Mouse (Mus musculus) myocyte (in vitro differentiated cells): ENCODE results near the gene Dner. TPM values are rescaled to one million over a fixed set of nuclear protein-coding genes. Genes with fewer than 3 reads are reported as not detected.

ENCODE experiments used
- H3K27me3 ChIP-seq: one replicate; pipeline ENCODE4 v1.6.1; 2011; ENCODE audit not compliant: control insufficient read depth, insufficient read depth, insufficient read length
- H3K36me3 ChIP-seq: one replicate; pipeline ENCODE4 v1.6.1; 2011; ENCODE audit not compliant: control insufficient read depth, insufficient read depth
- H3K4me2 ChIP-seq: one replicate; pipeline ENCODE4 v1.6.1; 2011; ENCODE audit warnings: low read depth, control low read depth
- H3K4me3 ChIP-seq: one replicate; pipeline ENCODE4 v1.5.1; 2011; ENCODE audit warnings: mild to moderate bottlenecking, control low read depth, moderate library complexity
- H3K79me2 ChIP-seq: one replicate; pipeline ENCODE4 v1.6.1; 2011; ENCODE audit not compliant: control insufficient read depth, insufficient read depth
- H3ac ChIP-seq: one replicate; pipeline ENCODE4 v1.6.1; 2011; ENCODE audit not compliant: control insufficient read depth, insufficient read length
- CEBPB ChIP-seq: IDR thresholded peaks from 2 replicates; pipeline ENCODE4 v1.6.1; 2011; ENCODE audit warnings: mild to moderate bottlenecking, moderate library complexity; ENCODE audit not compliant: poor library complexity, insufficient read depth, severe bottlenecking
- E2F4 ChIP-seq: IDR thresholded peaks from one replicate; pipeline ENCODE4 v1.6.1; 2011; ENCODE audit warnings: mild to moderate bottlenecking, control low read depth, moderate library complexity; ENCODE audit not compliant: insufficient read depth
- MAX ChIP-seq: IDR thresholded peaks from one replicate; pipeline ENCODE4 v1.6.1; 2011; ENCODE audit warnings: low read depth, mild to moderate bottlenecking, control low read depth
- MYOD1 ChIP-seq, 3 experiments: IDR thresholded peaks; one replicate each; pipeline ENCODE4 v1.6.1; 2011; ENCODE audit warnings: control low read depth in 2 of 3, low read depth in 2 of 3, mild to moderate bottlenecking in 2 of 3, moderate library complexity in 1 of 3; ENCODE audit not compliant: insufficient read length in 2 of 3, control insufficient read depth in 1 of 3
- MYOG ChIP-seq, 3 experiments: IDR thresholded peaks; one replicate each; pipeline ENCODE4 v1.6.1; 2011; ENCODE audit warnings: control low read depth in 2 of 3, low read depth in 2 of 3, mild to moderate bottlenecking in 2 of 3; ENCODE audit not compliant: insufficient read length in 2 of 3, control insufficient read depth in 1 of 3, insufficient read depth in 1 of 3
- POLR2A ChIP-seq: IDR thresholded peaks from one replicate; pipeline ENCODE4 v1.6.1; 2011; ENCODE audit warnings: low read depth, mild to moderate bottlenecking, control low read depth, moderate library complexity; ENCODE audit not compliant: insufficient read length
- POLR2AphosphoS2 ChIP-seq: IDR thresholded peaks from one replicate; pipeline ENCODE4 v1.6.1; 2011; ENCODE audit warnings: low read depth, control low read depth; ENCODE audit not compliant: insufficient read length
- REST ChIP-seq: IDR thresholded peaks from one replicate; pipeline ENCODE4 v1.6.1; 2011; ENCODE audit warnings: mild to moderate bottlenecking, control low read depth, moderate library complexity; ENCODE audit not compliant: insufficient read depth, insufficient read length
- SRF ChIP-seq: IDR thresholded peaks from one replicate; pipeline ENCODE4 v1.6.1; 2011; ENCODE audit warnings: low read depth; ENCODE audit not compliant: control insufficient read depth, insufficient read length
- TCF12 ChIP-seq: IDR thresholded peaks from one replicate; pipeline ENCODE4 v1.6.1; 2011; ENCODE audit warnings: mild to moderate bottlenecking, control low read depth; ENCODE audit not compliant: poor library complexity, insufficient read depth, severe bottlenecking
- TCF3 ChIP-seq: IDR thresholded peaks from one replicate; pipeline ENCODE4 v1.6.1; 2011; ENCODE audit warnings: low read depth, control low read depth; ENCODE audit not compliant: insufficient read length
- USF1 ChIP-seq: IDR thresholded peaks from one replicate; pipeline ENCODE4 v1.6.1; 2011; ENCODE audit warnings: low read depth, mild to moderate bottlenecking, control low read depth, moderate library complexity
- polyA plus RNA-seq: library from polyadenylated mRNA; unstranded; fragments of >200 nt; fragmentation: generic; extraction: Trizol; gene quantifications from one replicate; pipeline ENCODE4 v1.2.1, GENCODE M21; 2012; ENCODE audit warnings: missing spikeins

Gene Dner
- polyA plus RNA-seq, 1 experiment = 0.05 TPM

- Histone ChIP-seq H3K79me2 (no peaks in the 10 kb centered on the region), H3ac (no peak overlapping the region), H3K36me3 (no peaks in the 10 kb centered on the region), H3K4me2 (no peak overlapping the region), H3K27me3 (no peaks in the 10 kb centered on the region), H3K4me3 (no peak overlapping the region)
- TF ChIP-seq POLR2A = no peak
- no peak for TF ChIP-seq MAX
- TF ChIP-seq REST = no peak
- TF ChIP-seq MYOD1 (IDR thresholded peaks at IDR 0.05; ENCODE audit: control insufficient read depth in 1 of 3, insufficient read length in 2 of 3, low read depth in 2 of 3) = no peak
- no peak for TF ChIP-seq SRF
Observed at GRCm38 (mm10) chr1:84636890-84637289, 59.1 kb downstream of the Dner start.

GRCm38 (mm10) chr1:84628244-84628643 lies 67.8 kb downstream of the Dner start:
- no peak for TF ChIP-seq MYOG (IDR thresholded peaks at IDR 0.05; ENCODE audit: control insufficient read depth in 1 of 3, insufficient read depth in 1 of 3, insufficient read length in 2 of 3, low read depth in 2 of 3)
- TF ChIP-seq MAX = no peak
- no peak for TF ChIP-seq POLR2AphosphoS2
- no peak for TF ChIP-seq REST
- no peak for TF ChIP-seq CEBPB
- TF ChIP-seq POLR2A = no peak
- TF ChIP-seq E2F4 = no peak
- TF ChIP-seq TCF12 = no peak
- no peak for TF ChIP-seq SRF
- Histone ChIP-seq H3ac (no peak overlapping the region), H3K79me2 (no peaks in the 10 kb centered on the region), H3K36me3 (no peaks in the 10 kb centered on the region), H3K4me3 (no peak overlapping the region), H3K27me3 (no peaks in the 10 kb centered on the region), H3K4me2 (no peak overlapping the region)

- no peaks in the 10 kb centered on the region for H3K27me3 ChIP-seq
- TF ChIP-seq E2F4 = no peak
- TF ChIP-seq MYOD1 (IDR thresholded peaks at IDR 0.05; ENCODE audit: control insufficient read depth in 1 of 3, insufficient read length in 2 of 3, low read depth in 2 of 3) = no peak
- no peak for TF ChIP-seq POLR2AphosphoS2
- no peak for TF ChIP-seq USF1
- no peak for TF ChIP-seq TCF12
- no peak for TF ChIP-seq SRF
- no peak for TF ChIP-seq TCF3
- H3K4me2 ChIP-seq = no peak overlapping the region
Observed at GRCm38 (mm10) chr1:84622978-84623554, 73.0 kb downstream of the Dner start.

GRCm38 (mm10) chr1:84621308-84621707 lies 74.7 kb downstream of the Dner start:
- no peak for TF ChIP-seq USF1
- no peak for TF ChIP-seq E2F4
- TF ChIP-seq POLR2AphosphoS2 = no peak
- no peak for TF ChIP-seq SRF
- TF ChIP-seq MYOD1 (IDR thresholded peaks at IDR 0.05; ENCODE audit: control insufficient read depth in 1 of 3, insufficient read length in 2 of 3, low read depth in 2 of 3) = no peak
- no peak for TF ChIP-seq TCF3
- TF ChIP-seq TCF12 = no peak
- no peak for TF ChIP-seq REST
- TF ChIP-seq CEBPB = no peak
- no peak for TF ChIP-seq POLR2A
- no peak for TF ChIP-seq MAX
- H3K36me3 ChIP-seq = no peaks in the 10 kb centered on the region

More at GRCm38 (mm10) chr1:84622978-84623554, 73.0 kb downstream of the Dner start:
- H3ac ChIP-seq = no peak overlapping the region
- no peaks in the 10 kb centered on the region for H3K79me2 ChIP-seq
- no peaks in the 10 kb centered on the region for H3K36me3 ChIP-seq
- H3K4me3 ChIP-seq = no peak overlapping the region

GRCm38 (mm10) chr1:84619131-84619760 lies 76.8 kb downstream of the Dner start:
- no peaks in the 10 kb centered on the region for H3K36me3 ChIP-seq
- H3ac ChIP-seq = no peak overlapping the region
- H3K27me3 ChIP-seq = no peaks in the 10 kb centered on the region
- no peak for TF ChIP-seq CEBPB
- no peak for TF ChIP-seq POLR2A
- no peak for TF ChIP-seq USF1
- TF ChIP-seq MYOD1 (IDR thresholded peaks at IDR 0.05; ENCODE audit: control insufficient read depth in 1 of 3, insufficient read length in 2 of 3, low read depth in 2 of 3) = no peak
- no peak for TF ChIP-seq TCF3
- TF ChIP-seq MYOG (IDR thresholded peaks at IDR 0.05; ENCODE audit: control insufficient read depth in 1 of 3, insufficient read depth in 1 of 3, insufficient read length in 2 of 3, low read depth in 2 of 3) = no peak
- no peak for TF ChIP-seq E2F4
- TF ChIP-seq REST = no peak
- no peak for TF ChIP-seq MAX
- no peak for TF ChIP-seq POLR2AphosphoS2
- TF ChIP-seq TCF12 = no peak
- no peak for TF ChIP-seq SRF
- H3K4me3 ChIP-seq = no peak overlapping the region
- no peaks in the 10 kb centered on the region for H3K79me2 ChIP-seq
- H3K4me2 ChIP-seq = no peak overlapping the region

More at GRCm38 (mm10) chr1:84621308-84621707, 74.7 kb downstream of the Dner start:
- Histone ChIP-seq H3K4me2 (no peak overlapping the region), H3K4me3 (no peak overlapping the region), H3ac (no peak overlapping the region), H3K79me2 (no peaks in the 10 kb centered on the region), H3K27me3 (no peaks in the 10 kb centered on the region)
